Mouse (Mus musculus): Measurements from ENCODE around the gene Pla2g5.

DNA sequence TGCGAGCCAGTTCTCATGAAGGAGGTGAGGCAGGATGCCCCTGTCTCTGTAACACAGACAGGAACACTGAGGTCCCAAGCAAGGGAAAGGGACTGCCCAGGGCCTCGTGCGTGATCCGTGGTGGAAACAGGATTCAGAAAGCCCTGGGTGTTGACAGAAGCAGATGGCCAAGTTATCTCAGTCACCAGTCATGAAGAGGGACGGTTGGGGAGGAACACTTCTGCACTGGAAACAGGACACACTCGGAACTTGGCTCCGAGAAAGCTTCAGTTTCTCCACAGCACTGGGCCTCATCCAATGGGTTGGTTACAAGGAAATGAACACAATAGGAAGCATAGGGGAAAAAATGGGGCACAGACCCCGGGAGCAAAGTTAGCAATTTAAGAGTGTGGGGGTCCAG, 15.5 kb upstream of the Pla2g5 start:
- TF ChIP-seq CTCF (IDR thresholded peaks at IDR 0.05; ENCODE audit: low read depth) (no peak), EP300 (optimal IDR thresholded peaks at IDR 0.05) (no peak)

Data from stomach, postnatal 0 days (tissue).